Mouse (Mus musculus) T-cell, adult 2 months (primary cell): ENCODE results near the gene Gm21987.
A peak's percentile ranks its signal among the peaks of the same experiment; 100 is the strongest.

Experiments
- DNase-seq: peaks from one replicate; pipeline ENCODE4 v3.0.0; 2022; ENCODE audit warnings: low spot score

Gene Gm21987

DNA sequence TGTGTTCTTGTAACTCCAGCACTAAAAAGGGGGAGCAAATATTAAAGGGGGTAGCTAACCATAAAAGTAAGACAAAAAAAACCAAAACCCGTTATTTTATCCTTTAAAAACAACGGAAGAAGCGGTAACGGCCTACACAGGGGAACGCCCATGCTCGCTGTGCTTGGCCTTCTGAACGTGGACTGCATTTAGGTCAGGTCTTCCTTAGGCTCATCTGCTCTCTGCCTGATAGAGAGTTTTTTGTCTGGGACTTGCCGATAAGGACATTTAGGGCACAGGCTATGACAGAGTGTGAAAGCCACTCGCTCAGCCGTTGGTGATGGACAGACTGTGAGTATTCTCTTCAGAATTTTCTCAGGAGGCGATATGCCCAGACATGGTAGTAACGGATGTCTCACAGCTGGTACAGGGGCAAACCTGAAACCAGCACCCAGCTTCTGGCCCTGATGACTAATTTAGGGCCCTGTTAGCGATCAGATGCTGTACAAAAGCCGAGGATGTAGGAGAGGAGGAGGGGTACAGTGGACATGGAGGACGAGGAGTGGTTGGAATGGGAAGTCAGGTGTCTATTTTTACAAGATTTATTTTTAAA lies 25.0 kb downstream of the Gm21987 start:
- DNase-seq = no peak

GRCm38 (mm10) chr16:38372876-38373275 lies 26.0 kb downstream of the Gm21987 start:
- DNase-seq = no peak

DNA sequence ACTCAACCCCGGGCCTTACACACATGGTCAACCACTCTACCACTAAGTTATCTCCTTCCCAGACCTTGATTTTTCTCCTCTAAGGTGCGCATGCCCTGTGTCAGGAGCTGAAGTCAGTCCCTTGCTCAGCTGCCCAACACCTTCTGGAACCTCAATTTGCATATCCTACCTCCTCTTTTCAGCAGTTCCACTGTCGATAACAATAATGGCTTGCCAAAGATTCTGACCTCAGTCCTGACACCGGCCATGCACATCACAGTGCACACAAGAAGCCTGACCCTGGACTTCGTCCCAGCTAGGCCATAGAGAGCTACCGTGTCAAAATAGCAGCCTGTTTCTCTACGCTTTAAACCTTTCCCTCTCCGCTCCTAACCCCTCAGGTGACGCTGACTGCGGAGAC lies 26.6 kb downstream of the Gm21987 start:
- no peak for DNase-seq

DNA sequence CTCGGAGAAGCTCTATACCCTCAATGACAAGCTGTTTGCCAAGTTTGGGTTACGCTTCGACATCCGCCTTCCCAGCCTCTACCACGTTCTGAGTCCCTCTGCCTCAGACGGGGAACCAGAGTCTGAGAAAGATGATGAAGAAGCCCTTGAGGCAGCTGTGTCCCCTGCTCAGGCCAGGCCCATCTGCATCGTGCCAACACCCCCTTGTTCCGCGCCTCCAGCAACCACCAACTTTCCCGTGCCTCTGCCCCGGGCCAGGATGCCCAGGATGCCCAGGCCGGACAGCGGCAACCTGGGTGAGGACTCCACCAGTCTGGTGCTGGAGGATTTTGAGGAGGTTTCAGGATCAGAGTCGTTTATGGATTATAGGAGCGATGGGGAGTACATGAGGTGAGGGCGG lies 27.1 kb downstream of the Gm21987 start:
- DNase-seq = no peak

GRCm38 (mm10) chr16:38374379-38375140 lies 27.7 kb downstream of the Gm21987 start:
- DNase-seq = no peak

- DNase-seq = no peak
These were observed 28.3 kb downstream of the Gm21987 start for GRCm38 (mm10) chr16:38375182-38375581.

DNA sequence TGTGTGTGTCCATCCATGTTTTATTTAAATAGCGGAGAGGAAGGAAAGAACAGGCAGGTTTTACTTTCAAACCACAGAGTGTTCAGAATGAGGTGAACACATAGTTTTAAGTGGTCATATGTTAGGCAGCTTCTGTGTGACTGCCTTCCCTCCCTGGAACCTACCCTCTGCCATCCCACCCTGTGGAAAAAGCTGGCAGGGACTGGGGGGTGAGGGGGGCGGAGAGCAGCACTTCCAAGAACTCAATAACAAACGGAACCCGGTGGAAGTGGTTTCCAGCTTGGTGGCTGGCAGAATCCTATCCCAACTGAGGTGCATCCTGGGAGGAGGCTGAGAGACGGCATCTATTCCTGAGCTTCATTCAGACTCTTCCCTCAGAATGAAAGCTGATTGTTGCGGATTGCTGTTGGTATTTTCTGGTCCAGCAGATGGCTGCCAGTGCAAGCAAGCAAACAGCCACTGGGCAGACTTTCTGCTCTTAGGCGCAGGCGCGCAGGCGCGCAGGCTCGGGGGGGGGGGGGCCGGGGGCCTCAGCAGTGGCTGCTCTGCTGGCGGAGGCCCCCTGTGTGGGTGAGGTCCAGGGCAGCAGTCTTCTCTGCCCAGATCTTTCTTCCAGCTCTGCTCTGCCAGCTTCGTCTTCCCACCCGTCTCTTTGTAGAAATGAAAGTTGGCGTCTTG lies 29.5 kb downstream of the Gm21987 start:
- DNase-seq = peak; percentile 25

GRCm38 (mm10) chr16:38376841-38377249 lies 30.0 kb downstream of the Gm21987 start:
- peak; percentile 8 for DNase-seq

GRCm38 (mm10) chr16:38377546-38377945 lies 30.7 kb downstream of the Gm21987 start:
- DNase-seq = no peak

GRCm38 (mm10) chr16:38378591-38378990 lies 31.8 kb downstream of the Gm21987 start:
- no peak for DNase-seq

DNA sequence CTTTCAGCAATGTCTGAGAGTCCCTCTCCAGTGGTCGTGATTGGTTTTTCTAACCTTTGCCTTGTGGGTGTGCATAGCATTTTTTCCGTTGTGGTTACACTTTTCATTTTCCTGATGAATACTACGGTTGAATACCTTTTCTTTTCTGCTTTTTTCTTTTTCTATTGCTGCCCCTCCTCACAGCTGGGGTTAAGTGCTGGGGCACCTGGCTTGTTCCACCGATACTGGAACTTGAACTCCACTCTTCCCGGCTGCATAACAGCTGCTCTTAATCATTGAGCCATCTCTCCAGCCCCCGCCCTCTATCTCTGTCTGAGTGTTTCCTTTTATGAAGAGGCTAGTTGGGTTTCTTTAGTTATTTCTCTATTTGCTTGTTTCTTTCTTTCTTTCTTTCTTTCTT lies 32.2 kb downstream of the Gm21987 start:
- no peak for DNase-seq

- DNase-seq = no peak
These were observed 32.7 kb downstream of the Gm21987 start for GRCm38 (mm10) chr16:38379493-38379892.

GRCm38 (mm10) chr16:38379926-38380325 lies 33.1 kb downstream of the Gm21987 start:
- no peak for DNase-seq

GRCm38 (mm10) chr16:38383683-38384082 lies 36.8 kb downstream of the Gm21987 start:
- no peak for DNase-seq

DNA sequence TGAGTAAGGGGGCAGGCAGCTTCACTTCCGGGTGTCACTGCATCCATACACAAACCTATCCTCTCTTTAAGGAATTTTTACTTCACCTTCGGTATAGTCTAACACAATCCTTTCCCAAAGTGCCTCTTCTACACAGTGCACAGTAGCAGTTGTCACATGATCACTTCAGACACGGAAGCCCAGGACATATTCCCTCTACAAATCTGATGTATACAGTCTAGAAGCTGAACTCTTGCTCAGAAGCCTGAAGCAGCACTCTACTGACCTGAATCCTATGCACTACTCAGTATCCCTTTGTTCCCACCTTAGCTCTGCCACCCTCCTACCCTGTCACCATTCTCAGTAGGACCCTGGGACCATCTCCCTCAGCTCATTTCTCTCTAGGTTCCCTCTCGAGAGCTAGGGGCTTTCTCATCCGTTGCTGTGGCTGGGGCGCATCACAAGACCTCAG lies 38.4 kb downstream of the Gm21987 start:
- DNase-seq = no peak

DNA sequence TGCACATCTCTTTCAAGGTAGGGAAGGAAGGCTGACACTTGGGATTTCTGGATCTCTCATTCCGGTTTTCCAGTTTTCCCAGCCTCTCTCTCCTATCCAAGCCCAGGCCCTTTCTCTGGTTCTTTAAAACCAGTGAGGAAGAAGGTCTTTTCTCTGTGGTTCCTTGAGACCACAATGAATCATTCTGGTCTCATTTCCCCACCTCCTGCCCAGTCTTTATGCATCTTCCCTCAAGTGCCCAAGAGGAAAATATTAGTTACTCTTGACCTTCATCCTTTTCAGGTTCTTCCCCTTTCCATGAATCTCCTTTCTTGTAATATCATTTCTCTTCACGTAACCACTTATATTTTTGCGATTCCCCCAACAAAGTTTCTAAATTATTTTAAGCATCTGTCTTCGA lies 38.9 kb downstream of the Gm21987 start:
- DNase-seq = no peak

- no peak for DNase-seq
These were observed 40.5 kb downstream of the Gm21987 start for GRCm38 (mm10) chr16:38387389-38387788.

GRCm38 (mm10) chr16:38388757-38389156 lies 41.9 kb downstream of the Gm21987 start:
- DNase-seq = no peak

GRCm38 (mm10) chr16:38389284-38389893 lies 42.5 kb downstream of the Gm21987 start:
- no peak for DNase-seq

GRCm38 (mm10) chr16:38390322-38390721 lies 43.5 kb downstream of the Gm21987 start:
- no peak for DNase-seq

DNA sequence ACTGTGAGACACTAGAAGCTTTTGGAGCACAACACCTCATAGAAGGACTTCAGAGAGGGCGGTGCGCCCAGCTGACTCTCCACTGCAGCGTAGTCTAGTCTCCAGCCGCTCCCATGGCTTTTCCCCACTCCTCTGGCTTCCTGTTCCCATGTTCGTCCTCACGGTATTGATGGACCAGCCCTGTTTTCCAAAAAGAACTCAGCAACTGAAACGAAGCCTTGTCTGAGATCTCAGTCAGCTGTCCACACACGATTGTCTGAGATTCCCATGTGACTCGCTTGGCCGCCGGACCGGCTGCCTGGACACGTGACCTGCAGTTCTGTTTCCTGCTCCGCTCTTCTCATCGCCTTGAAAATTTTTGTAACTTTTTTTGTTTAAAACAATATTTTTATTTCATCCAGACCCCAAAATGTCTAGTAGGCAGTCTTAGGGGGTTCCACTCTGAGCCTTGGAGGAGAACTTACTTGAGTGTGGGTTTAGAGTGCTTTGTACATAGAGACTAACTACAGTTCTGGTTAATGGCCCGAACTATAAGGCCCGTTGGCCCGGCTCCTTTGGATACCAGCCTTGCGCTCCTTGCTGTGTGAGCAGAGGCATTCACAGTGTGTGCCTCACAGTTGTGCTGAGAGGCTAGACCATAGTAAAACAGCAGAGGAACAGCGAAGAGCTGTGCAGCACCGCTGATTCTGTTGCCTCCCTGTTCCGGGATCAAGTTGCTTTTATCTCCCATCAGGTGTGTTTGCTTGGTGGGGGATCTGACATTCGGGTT lies 45.5 kb downstream of the Gm21987 start:
- DNase-seq = no peak

DNA sequence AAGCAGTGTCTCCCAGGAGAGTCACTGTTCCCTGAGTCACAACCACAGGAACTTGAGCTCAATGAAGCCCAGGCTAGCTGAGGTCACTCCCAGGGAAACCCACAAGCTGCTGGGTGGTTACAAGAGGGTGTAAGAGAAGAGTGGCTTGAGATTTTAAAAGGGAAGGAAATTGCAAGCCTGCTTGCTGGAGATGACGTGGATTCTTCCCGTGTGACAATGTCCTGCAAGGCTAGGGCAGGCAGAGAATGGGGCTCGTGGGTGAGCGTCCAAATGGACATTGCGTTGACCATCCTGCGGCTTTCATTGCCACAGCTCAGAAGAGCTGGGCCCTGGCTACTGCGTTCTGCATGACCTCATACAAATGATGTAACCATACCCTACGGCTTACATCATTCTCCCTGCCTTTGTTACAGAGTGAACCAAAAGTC lies 47.4 kb downstream of the Gm21987 start:
- no peak for DNase-seq
